Mouse (Mus musculus) thymus, postnatal 0 days (tissue): Measurements from ENCODE around the gene Gpx7. TPM values are rescaled to one million over a fixed set of nuclear protein-coding genes. Genes with fewer than 3 reads are reported as not detected.

Experiments used
- DNase-seq: peaks from one replicate; pipeline ENCODE4 v3.0.0-alpha.2; 2015; ENCODE audit warnings: low spot score
- polyA plus RNA-seq: library from polyadenylated mRNA; unstranded; fragments of >200 nt; fragmentation: Nextera tagmentation; extraction: Ambion mirVana; gene quantifications from 2 replicates; pipeline ENCODE4 v1.2.1, GENCODE M21; 2015

The Gpx7 gene
- polyA plus RNA-seq, 1 experiment from 2014 or later: 7.3 TPM

DNA sequence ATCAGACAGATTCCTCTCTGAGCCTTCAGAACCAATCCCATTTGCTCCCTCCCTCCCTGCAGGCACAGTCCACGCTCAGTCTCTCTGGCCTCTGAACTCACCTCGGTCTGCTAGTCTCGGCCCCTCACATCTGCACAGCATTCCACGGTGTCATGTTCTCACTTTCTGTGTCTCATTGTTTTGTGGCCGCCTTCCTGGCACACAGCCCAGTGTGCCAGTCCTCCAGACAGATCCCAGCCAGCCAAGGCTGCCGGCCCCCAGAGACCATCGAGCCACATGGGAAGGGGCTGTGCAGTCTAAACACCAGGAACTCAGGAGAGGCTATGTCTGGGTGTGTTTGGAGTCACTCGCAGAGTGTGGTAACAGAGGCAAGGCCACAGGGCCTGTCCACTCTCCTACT is 55.9 kb downstream of the Gpx7 start:
- no peak for DNase-seq

Other genes with a start within 250 kb of the Gpx7 start
- 8.8 and 9.9 TPM in 2 replicates for gene Echdc2, start 241.5 kb downstream of the Gpx7 start, polyA plus RNA-seq
- gene Zyg11a, start 188.9 kb downstream of the Gpx7 start, polyA plus RNA-seq: 0.06 and 0.08 TPM in 2 replicates
- gene Zyg11b, start 105.9 kb downstream of the Gpx7 start, polyA plus RNA-seq: 8.0 and 9.5 TPM in 2 replicates
- 49.4 and 50.9 TPM in 2 replicates for gene Coa7, start 78.8 kb downstream of the Gpx7 start, polyA plus RNA-seq
- gene Shisal2a, start 23.6 kb downstream of the Gpx7 start, polyA plus RNA-seq: not detected in 2 replicates
- 47.3 and 68.5 TPM in 2 replicates for gene Tut4, start 52.5 kb upstream of the Gpx7 start, polyA plus RNA-seq
- gene Prpf38a, start 172.4 kb upstream of the Gpx7 start, polyA plus RNA-seq: 96.5 and 102 TPM in 2 replicates
- gene Orc1, start 172.5 kb upstream of the Gpx7 start, polyA plus RNA-seq: 13.8 and 15.3 TPM in 2 replicates
- gene Cc2d1b, start 213.0 kb upstream of the Gpx7 start, polyA plus RNA-seq: 38.5 and 42.5 TPM in 2 replicates